Mouse (Mus musculus) lung, adult 2 months (tissue): ENCODE data around the gene Olfr49. TPM values are rescaled to one million over a fixed set of nuclear protein-coding genes. Genes with fewer than 3 reads are reported as not detected.
A peak's percentile ranks its signal among the peaks of the same experiment; 100 is the strongest.

Experiments
- DNase-seq: peaks from one replicate; pipeline ENCODE4 v3.0.0; 2022
- H3K4me1 ChIP-seq: fragments of 200-500 bp; 2 replicates; pipeline ENCODE4 v1.6.1; 2011; ENCODE audit warnings: low read length; ENCODE audit not compliant: control insufficient read depth, insufficient read depth
- H3K4me3 ChIP-seq: fragments of 200-500 bp; replicated peaks from 2 replicates; pipeline ENCODE3; 2011; ENCODE audit warnings: low read depth, mild to moderate bottlenecking, control low read depth, low read length; ENCODE audit errors: extremely low read depth
- CTCF ChIP-seq: fragments of 200-500 bp; IDR thresholded peaks from 2 replicates; pipeline ENCODE4 v1.5.1; 2011; ENCODE audit warnings: mild to moderate bottlenecking, low read length, control low read depth; ENCODE audit not compliant: insufficient read depth
- POLR2A ChIP-seq: fragments of 200-500 bp; IDR thresholded peaks from 2 replicates; pipeline ENCODE4 v1.6.1; 2011; ENCODE audit warnings: low read depth, mild to moderate bottlenecking, control low read depth, low read length, borderline replicate concordance; ENCODE audit errors: extremely low read depth
- WGBS: fragments of 180-500 bp; shearing (Covaris S2); methylation state at CpG from one replicate; pipeline ENCODE4 v1.1.7; 2018; 5-methylcytosine and 5-hydroxymethylcytosine counted together
- polyA plus RNA-seq: library from polyadenylated mRNA; depleted of rRNA; stranded (reverse); fragments of >200 nt; gene quantifications from 2 replicates; pipeline ENCODE4 v1.2.3, GENCODE M21; 2012

The Olfr49 gene
- polyA plus RNA-seq, 1 experiment, result not detected

DNA sequence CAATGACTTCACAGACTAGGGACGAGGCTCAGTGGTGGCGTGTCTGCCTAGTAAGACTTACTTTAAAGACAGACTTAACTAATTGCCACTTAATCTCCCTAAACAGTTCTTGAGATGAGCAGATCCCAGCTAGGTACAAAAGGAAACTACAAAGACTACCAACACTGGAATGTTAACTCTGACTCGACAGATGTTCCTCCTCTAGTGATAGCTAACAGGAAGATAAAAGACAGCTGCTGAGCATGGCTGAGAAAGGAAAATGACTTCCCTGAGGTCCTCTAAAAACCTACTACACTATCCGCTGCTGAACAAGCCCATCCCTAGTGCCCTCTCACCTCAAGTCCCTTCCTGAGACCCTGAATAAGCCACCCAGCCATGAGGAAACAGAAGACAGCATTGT, 34.6 kb downstream of the Olfr49 start:
- TF ChIP-seq POLR2A, result no peak
- no peak for TF ChIP-seq CTCF
- 64% methylated on average over 4 of the region's 4 CpGs for WGBS
- DNase-seq, result no peak
- Histone ChIP-seq H3K4me1 (peaks cover 15% of the 10 kb centered on the region), H3K4me3 (no peak overlapping the region)

DNA sequence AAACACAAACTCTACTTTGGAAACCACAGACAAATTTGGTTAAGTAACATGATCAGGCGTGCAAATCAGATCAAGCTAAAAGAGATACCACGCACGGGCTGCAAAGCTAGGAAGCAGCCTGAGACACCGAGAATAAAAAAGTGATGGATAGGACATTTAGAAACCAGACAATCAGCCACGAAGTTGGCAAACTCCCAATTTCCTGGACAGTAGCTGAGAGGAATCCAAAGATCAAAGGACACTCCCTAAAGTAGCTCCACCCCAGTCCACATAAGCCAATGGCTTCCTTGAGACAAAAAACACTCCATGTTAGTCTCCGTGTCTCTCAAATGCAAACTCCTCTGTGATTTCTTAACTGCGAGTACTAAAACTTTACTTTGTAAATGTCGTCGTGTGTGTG, 35.4 kb downstream of the Olfr49 start:
- WGBS, result 31% methylated on average over 9 of the region's 9 CpGs
- no peak for DNase-seq
- H3K4me3 ChIP-seq, result peak overlapping the region; percentile 21
- H3K4me1 ChIP-seq, result peaks cover 15% of the 10 kb centered on the region
- TF ChIP-seq POLR2A (no peak), CTCF (no peak)

DNA sequence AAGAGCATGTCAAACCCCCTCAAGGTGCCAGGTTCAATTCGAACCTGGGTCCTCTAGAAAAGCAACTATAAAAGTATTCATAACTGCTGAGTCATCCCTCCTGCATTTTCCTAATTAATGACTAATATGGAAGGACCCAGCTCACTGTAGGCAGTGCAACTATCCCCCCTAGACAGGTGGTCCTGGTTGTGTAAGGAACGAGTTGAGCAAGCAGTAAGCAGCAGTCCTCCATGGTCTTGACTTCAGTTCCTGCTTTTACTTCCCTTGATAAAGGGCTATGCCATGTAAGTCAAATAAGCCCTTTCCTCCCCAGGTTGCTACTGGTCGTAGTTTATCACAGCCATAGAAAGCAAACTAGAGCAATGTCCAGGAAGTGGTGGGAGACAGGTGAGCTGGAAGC, 38.5 kb downstream of the Olfr49 start:
- WGBS, result 91% methylated on average over 3 of the region's 3 CpGs
- DNase-seq, result no peak
- Histone ChIP-seq H3K4me3 (no peak overlapping the region), H3K4me1 (peaks cover 12% of the 10 kb centered on the region)
- TF ChIP-seq CTCF, result no peak
- no peak for TF ChIP-seq POLR2A

DNA sequence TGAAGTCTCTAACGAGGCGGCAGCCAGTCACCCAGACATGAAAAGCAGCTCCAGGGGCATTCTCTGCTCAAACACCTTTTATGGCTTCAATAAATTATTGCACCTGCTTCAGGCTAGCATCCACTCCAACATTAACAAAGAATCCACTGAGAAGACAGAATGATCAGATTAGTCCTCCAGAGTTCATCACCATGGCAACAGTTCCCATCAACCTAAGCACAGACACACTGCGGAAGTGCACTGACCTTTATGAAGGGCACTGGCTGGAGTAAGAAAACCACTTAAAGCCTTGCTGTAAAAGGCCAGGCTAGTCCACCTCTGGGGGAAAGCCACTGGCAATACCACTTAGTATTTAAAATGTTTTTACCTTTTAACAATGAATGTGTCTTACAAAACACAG, 40.6 kb downstream of the Olfr49 start:
- WGBS, result 79% methylated on average over 3 of the region's 3 CpGs
- TF ChIP-seq CTCF (no peak), POLR2A (no peak)
- Histone ChIP-seq H3K4me1 (no peaks in the 10 kb centered on the region; the same call in 1 of the 2 replicates), H3K4me3 (no peak overlapping the region)
- DNase-seq, result no peak

DNA sequence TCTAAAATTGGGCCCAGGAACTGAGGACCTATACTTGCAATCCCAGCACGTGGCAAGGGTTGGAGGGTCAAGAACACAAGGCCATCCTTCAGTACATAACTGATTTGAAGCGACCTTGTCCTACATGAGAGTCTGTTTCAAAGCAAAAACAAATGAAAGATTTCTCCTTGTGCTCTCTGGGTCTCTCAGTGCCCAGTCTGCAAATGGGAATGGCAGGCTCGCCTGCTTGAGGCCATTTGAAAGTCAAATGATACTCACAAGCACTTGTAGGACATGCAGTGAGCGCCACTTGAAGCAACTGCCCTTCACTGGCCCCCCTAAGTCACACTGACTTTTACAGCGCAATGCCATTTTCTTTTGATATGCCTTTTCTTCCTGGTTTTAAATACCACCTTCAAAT, 44.2 kb downstream of the Olfr49 start:
- no peaks in the 10 kb centered on the region; the same call in 1 of the 2 replicates for H3K4me1 ChIP-seq
- 89% methylated on average over 5 of the region's 5 CpGs for WGBS
- TF ChIP-seq POLR2A (no peak), CTCF (no peak)
- DNase-seq, result no peak
- H3K4me3 ChIP-seq, result no peak overlapping the region

DNA sequence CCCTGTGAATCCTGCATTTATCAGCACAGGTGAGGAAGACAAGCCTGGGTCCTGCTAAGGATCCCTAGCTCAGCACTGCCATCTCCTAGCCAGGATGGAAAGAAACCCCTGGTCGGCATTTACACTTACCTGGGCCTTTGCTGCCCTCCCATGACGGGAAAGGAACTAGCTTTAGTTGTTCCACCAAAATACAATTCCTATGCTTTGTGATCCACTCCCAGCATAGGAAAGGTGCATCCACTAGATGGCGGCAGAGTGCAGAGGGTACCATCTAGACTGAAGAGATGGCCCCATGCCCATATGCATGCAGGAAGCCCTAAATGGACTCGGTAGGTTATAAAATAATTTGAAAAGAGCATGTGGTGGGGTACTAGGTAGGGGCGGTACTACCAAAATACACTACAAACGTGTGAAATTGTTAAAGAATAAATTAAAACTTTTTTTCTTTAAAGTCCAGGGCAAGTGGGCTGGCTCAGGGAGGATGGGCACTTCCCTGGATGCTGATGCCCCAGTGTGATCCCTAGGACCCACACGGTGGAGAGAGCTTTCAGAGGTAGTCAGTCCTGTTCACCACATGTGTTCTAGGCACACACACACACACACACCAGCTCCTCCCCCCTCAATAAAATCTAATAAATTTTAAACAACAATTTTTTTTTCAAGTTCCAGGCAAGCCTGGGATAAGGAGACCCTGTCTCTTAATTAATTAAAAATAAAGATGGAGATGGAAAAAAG, 45.6 kb downstream of the Olfr49 start:
- peaks cover 3% of the 10 kb centered on the region for H3K4me1 ChIP-seq
- H3K4me3 ChIP-seq, result no peak overlapping the region
- WGBS, result 16% methylated on average over 7 of the region's 7 CpGs
- TF ChIP-seq CTCF (peak; percentile 87), POLR2A (no peak)
- peak; percentile 83 for DNase-seq

DNA sequence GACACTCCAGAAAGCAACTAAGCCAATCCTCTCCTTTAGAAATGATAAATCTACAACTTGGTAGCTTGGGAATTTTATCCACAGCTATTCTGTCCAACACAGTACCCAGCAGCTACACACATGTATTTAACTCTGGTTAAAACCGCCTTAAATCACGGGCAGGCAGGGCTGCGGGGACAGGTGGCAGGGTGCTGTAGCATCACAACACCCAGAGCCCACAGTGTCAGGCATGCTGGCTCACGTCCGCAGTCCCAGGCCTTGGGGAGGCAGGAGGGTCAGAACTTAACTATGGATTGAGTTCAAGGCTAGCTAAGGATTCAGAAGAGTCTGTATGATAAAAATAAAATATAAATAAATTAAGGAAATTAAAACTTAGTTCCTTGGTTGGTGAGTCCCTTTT, 47.9 kb downstream of the Olfr49 start:
- DNase-seq, result no peak
- TF ChIP-seq CTCF, result no peak
- Histone ChIP-seq H3K4me1 (peaks cover 15% of the 10 kb centered on the region), H3K4me3 (no peak overlapping the region)
- whole genome bisulfite sequencing, result 84% methylated on average over 5 of the region's 5 CpGs

DNA sequence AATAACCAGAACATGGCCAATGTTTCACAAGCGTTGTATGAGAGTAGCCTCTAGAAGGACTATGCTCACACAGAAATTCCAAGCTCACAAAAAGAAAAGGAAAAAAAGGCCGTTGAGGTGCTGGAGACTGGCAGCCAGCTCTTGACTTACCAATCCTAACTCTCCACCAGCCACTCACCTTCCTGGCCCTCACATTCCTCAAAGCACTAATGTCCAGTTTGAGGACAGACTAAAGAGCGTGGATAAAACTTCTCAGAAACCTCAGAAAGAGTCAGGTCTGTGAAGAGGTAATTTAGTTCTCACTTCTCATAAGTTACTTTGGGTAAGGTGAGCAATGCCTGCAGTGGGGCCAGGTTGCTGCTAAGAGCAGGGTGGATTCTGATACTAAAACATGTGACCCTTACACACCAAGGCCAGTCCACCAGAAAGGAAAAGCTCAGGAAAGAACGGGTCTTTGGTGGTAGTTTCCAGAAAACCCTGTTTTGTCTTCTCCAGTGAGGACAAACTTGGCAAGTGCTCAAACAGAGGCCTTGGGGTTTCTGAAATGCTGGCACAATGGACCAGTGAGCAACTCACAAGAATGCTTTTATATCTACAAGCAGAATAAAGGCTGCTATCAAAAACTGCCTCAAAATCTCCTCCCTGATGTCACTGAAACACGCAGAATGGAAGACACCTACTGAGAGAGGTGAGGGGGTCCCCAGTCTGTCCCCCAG, 48.8 kb downstream of the Olfr49 start:
- 64% methylated on average over 5 of the region's 5 CpGs for WGBS
- DNase-seq, result no peak

DNA sequence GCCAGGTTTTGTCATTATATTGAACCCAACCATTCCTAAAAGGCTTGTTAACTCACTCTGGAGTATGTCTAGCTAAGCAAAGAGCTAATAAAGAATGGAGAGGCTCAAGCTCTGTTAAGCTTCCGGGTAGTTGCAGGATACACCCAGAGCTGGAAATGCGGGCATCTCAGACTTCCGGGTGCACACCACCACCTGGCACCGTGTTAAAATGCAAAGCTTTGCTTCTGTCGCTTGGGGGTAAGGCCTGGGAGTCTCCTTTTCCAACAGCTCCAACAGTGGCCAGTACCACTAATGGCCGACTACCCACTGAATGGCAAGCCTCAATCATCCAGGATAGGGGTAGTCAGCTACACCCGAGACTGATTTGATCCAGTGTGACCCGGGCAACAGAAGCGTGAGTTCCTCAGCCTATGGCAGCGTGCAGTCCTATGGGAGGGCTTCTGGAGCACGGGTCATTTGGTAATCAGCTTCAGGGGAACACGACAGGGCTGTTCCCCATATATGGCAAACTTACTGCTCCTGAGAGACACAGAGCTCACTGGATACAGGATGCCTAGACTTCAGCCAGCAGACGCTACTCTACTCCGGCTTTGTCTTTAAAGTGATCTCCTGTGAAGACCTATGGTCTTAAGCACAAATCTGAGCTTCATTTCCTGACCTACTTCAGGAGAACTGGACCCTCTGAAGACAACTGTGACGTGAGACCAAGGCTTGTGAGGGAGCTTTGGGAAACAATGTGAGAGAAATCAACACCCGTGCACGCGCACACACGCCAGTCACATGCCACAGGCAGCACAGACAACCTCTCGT, 50.3 kb downstream of the Olfr49 start:
- no peak for DNase-seq
- 71% methylated on average over 20 of the region's 20 CpGs for WGBS
- no peak overlapping the region for H3K4me3 ChIP-seq
- TF ChIP-seq POLR2A, result no peak
- no peak for TF ChIP-seq CTCF
- H3K4me1 ChIP-seq, result peaks cover 15% of the 10 kb centered on the region

More for the DNA sequence above, 48.8 kb downstream of the Olfr49 start:
- Histone ChIP-seq H3K4me1 (peaks cover 15% of the 10 kb centered on the region), H3K4me3 (no peak overlapping the region)
- TF ChIP-seq POLR2A (no peak), CTCF (no peak)

DNA sequence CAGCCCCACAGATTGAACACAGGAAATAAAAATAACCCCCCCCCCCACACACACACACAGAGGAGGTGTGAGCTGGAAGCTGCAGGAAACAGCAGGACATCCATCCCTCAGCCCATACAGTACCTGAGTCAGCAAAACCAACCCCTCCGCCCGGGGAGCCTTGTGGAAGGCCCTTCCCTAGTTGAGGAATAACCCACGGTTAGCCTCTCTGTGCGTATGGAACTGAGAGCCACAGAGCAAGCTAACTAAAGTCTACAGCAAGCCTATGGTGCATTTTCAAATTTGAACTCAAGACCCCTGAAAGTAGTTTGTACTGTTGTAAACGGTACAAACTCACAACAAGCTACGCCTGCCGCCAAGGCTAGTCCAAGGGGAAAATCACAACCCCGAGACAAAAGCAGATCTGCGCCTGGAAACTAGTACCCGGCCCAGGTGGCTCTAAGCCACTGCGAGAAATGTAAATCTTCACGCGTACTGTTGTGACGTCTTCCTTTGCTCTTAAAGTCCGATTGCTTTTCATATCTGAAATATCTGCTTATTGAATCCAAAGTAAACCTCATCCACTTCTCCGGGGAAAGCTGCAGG, 51.1 kb downstream of the Olfr49 start:
- no peak for DNase-seq
- no peak for TF ChIP-seq POLR2A
- 35% methylated on average over 16 of the region's 16 CpGs for WGBS
- Histone ChIP-seq H3K4me3 (no peak overlapping the region), H3K4me1 (peaks cover 15% of the 10 kb centered on the region)
